11 mouse cellular contexts compared by ENCODE assay signal in the genomic region with DNA sequence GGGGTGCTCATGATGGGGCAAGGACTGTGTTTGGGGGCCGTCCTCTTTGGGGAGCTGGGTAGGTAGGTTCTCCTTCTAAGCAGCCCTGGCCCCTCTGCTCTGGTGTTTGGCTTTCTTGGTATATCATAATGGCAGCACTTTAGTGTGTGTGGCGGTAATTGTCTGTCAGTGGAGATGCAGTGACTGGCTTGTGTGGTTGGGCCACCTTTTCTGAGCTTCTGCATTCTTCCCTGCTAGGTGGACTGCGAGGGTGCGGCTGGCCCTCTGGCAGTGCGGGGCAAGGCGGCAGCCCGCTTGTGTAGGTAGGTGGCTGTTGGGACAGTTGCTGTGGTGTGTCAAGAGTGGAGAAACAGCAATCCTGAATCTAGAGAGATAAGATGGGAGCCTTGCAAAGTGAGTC. TPM values are rescaled to one million over a fixed set of nuclear protein-coding genes. Genes with fewer than 3 reads are reported as not detected.
DNase-seq lines count a peak whose midpoint lies in the region; ATAC-seq lines count a peak whose summit lies in the region.
"Had no signal": no experiment of that assay in that cellular context is flagged by ENCODE, and none has a peak within 500 bp of the region (broad histone marks: within the 10 kb centered on the region; RNA-seq: fewer than 3 reads in every experiment).

No protein-coding gene starts in this region.

- H3K9ac ChIP-seq in forebrain, embryonic 12.5 days = no peak overlapping the region
- H3K9ac ChIP-seq in hindbrain, embryonic 16.5 days (ENCODE audit: low read depth, low read length) = peak overlapping the region; percentile 5; the same call in 1 of the 2 replicates
- peak overlapping the region; percentile 99 for H3K9ac ChIP-seq in neural tube, embryonic 13.5 days

- H3K4me3 ChIP-seq in forebrain, embryonic 12.5 days (replicated peaks) = 0 out of 2 replicates have a peak overlapping the region, but pooled peaks have one; percentile 5
- peak overlapping the region; percentile 78; the same call in 1 of the 2 replicates for H3K4me3 ChIP-seq in hindbrain, embryonic 16.5 days (ENCODE audit: low read length)
- H3K4me3 ChIP-seq in neural tube, embryonic 13.5 days = peak overlapping the region; percentile 87

- H3K9me3 ChIP-seq in forebrain, embryonic 12.5 days = 0 out of 2 replicates have a peak, but pooled peaks cover 4% of the 10 kb centered on the region
- no peaks in the 10 kb centered on the region for H3K9me3 ChIP-seq in hindbrain, embryonic 16.5 days (ENCODE audit: control insufficient read depth, low read length)
- H3K9me3 ChIP-seq in neural tube, embryonic 13.5 days = no peaks in the 10 kb centered on the region

- H3K4me1 ChIP-seq in forebrain, embryonic 12.5 days = peaks cover 42% of the 10 kb centered on the region
- H3K4me1 ChIP-seq in hindbrain, embryonic 16.5 days (ENCODE audit: control insufficient read depth, insufficient read depth, low read depth, low read length) = peaks cover 36% of the 10 kb centered on the region
- H3K4me1 ChIP-seq in neural tube, embryonic 13.5 days (replicated peaks) = peaks cover 59% of the 10 kb centered on the region

- 0 out of 2 replicates have a peak, but pooled peaks cover 12% of the 10 kb centered on the region for H3K27me3 ChIP-seq in forebrain, embryonic 12.5 days
- H3K27me3 ChIP-seq in hindbrain, embryonic 16.5 days (replicated peaks; ENCODE audit: control insufficient read depth, insufficient read depth, low read length) = no peaks in the 10 kb centered on the region
- H3K27me3 ChIP-seq in neural tube, embryonic 13.5 days = no peaks in the 10 kb centered on the region

- peak; percentile 6 for DNase-seq in heart, postnatal 4 days
- no peak for DNase-seq in heart, adult 18-20 months
- no peak for DNase-seq in layer of hippocampus, postnatal 25 days (ENCODE audit: extremely low spot score in 1 of 2, low spot score in 1 of 2)
- no peak for DNase-seq in urinary bladder, postnatal 14 days (ENCODE audit: low spot score)
- DNase-seq: adrenal gland, adult 2 months; cerebellum, adult 8-10 months; thymus, postnatal 36 days had no signal

- no peaks in the 10 kb centered on the region for H3K36me3 ChIP-seq in forebrain, embryonic 12.5 days (replicated peaks)
- H3K36me3 ChIP-seq in hindbrain, embryonic 16.5 days (ENCODE audit: control insufficient read depth, insufficient read depth, low read length) = no peaks in the 10 kb centered on the region
- 0 out of 2 replicates have a peak, but pooled peaks cover 5% of the 10 kb centered on the region for H3K36me3 ChIP-seq in neural tube, embryonic 13.5 days

- no peak overlapping the region for H3K27ac ChIP-seq in forebrain, embryonic 12.5 days
- H3K27ac ChIP-seq in hindbrain, embryonic 16.5 days (ENCODE audit: low read depth, low read length) = no peak overlapping the region
- H3K27ac ChIP-seq in neural tube, embryonic 13.5 days (replicated peaks) = peak overlapping the region; percentile 64

- no peak for ATAC-seq in forebrain, embryonic 12.5 days (ENCODE audit: low FRiP score)
- no peak for ATAC-seq in hindbrain, embryonic 16.5 days
- no peak for ATAC-seq in neural tube, embryonic 13.5 days (ENCODE audit: low read depth)
- ATAC-seq: intestine, embryonic 16.5 days had no signal

- peak overlapping the region; percentile 84 for H3K4me2 ChIP-seq in forebrain, embryonic 12.5 days
- peak overlapping the region; percentile 80 for H3K4me2 ChIP-seq in hindbrain, embryonic 16.5 days (ENCODE audit: low read length)
- H3K4me2 ChIP-seq in neural tube, embryonic 13.5 days = peak overlapping the region; percentile 86

- WGBS in forebrain, embryonic 12.5 days = 88% methylated on average over 7 of the region's 7 CpGs
- 88% methylated on average over 7 of the region's 7 CpGs for WGBS in hindbrain, embryonic 16.5 days
- 89% methylated on average over 7 of the region's 7 CpGs for WGBS in neural tube, embryonic 13.5 days

RNA-seq across cellular contexts. Expression of a gene that starts 3.7 kb away (rescaled TPM):
- 10 to 100 TPM; 30.1 to 33.6 TPM for total RNA-seq in heart, postnatal 4 days (2021)
- total RNA-seq in heart, adult 18-20 months (2021) = 10 to 100 TPM; 32.6 to 32.7 TPM
- polyA plus RNA-seq in forebrain, embryonic 12.5 days (2016; fragmentation: Nextera tagmentation; extraction: Ambion mirVana) = 33.4 and 36.6 TPM in 2 replicates
- polyA plus RNA-seq in hindbrain, embryonic 16.5 days (2015; fragmentation: Nextera tagmentation; extraction: Ambion mirVana) = 18.4 and 30.4 TPM in 2 replicates
- polyA plus RNA-seq in neural tube, embryonic 13.5 days (2015; fragmentation: Nextera tagmentation; extraction: Ambion mirVana) = 32.5 TPM in 2 replicates
- 10 to 100 TPM; 25.9 to 27.7 TPM for total RNA-seq in layer of hippocampus, postnatal 25 days (2021)

RNA-seq across cellular contexts. Expression of a gene that starts 27.6 kb away (rescaled TPM):
- total RNA-seq in heart, postnatal 4 days (2021) = 10 to 100 TPM; 20.0 to 21.3 TPM
- total RNA-seq in heart, adult 18-20 months (2021) = 1 to 10 TPM; 5.0 to 5.1 TPM
- 7.3 and 7.9 TPM in 2 replicates for polyA plus RNA-seq in forebrain, embryonic 12.5 days (2016; fragmentation: Nextera tagmentation; extraction: Ambion mirVana)
- polyA plus RNA-seq in hindbrain, embryonic 16.5 days (2015; fragmentation: Nextera tagmentation; extraction: Ambion mirVana) = 0.76 and 1.2 TPM in 2 replicates
- polyA plus RNA-seq in neural tube, embryonic 13.5 days (2015; fragmentation: Nextera tagmentation; extraction: Ambion mirVana) = 1.8 TPM in 2 replicates
- 1 to 10 TPM; 4.5 to 6.1 TPM for total RNA-seq in layer of hippocampus, postnatal 25 days (2021)

Comparison
In these comparisons a context has a peak if more than half of its experiments do, and no peak if none do; other contexts are left out.
1. H3K4me3 ChIP-seq: peak in every context shown above with its lines; median percentile 87 in neural tube, embryonic 13.5 days; 78 in hindbrain, embryonic 16.5 days; 5 in forebrain, embryonic 12.5 days.